Mouse (Mus musculus) limb, embryonic 14.5 days (tissue): ENCODE results near the gene Ttc39d. TPM values are rescaled to one million over a fixed set of nuclear protein-coding genes. Genes with fewer than 3 reads are reported as not detected.

Source experiments
- ATAC-seq: fragments of 200-750 bp; cut with Nextera tagmentation; 2 replicates; pipeline ENCODE4 v1.8.0; 2017; ENCODE audit warnings: low read depth, moderate number of reproducible peaks, moderate TSS enrichment; ENCODE audit not compliant: low FRiP score
- DNase-seq: peaks from one replicate; pipeline ENCODE4 v3.0.0-alpha.2; 2015; ENCODE audit warnings: low spot score
- H3K27ac ChIP-seq: fragments of 300-500 bp; sonication (generic); replicated peaks from 2 replicates; pipeline ENCODE4 v1.5.1; 2014; ENCODE audit warnings: low read depth, mild to moderate bottlenecking, low read length, moderate library complexity, mixed read lengths
- H3K27me3 ChIP-seq: fragments of 300-500 bp; sonication (generic); 2 replicates; pipeline ENCODE4 v1.6.1; 2014; ENCODE audit warnings: low read length, mixed read lengths; ENCODE audit not compliant: control insufficient read depth, insufficient read depth
- H3K36me3 ChIP-seq: fragments of 300-500 bp; sonication (generic); 2 replicates; pipeline ENCODE4 v1.6.1; 2014; ENCODE audit warnings: mild to moderate bottlenecking, low read length, moderate library complexity, mixed read lengths; ENCODE audit not compliant: control insufficient read depth, insufficient read depth
- H3K4me1 ChIP-seq: fragments of 300-500 bp; sonication (generic); 2 replicates; pipeline ENCODE4 v1.6.1; 2014; ENCODE audit warnings: antibody characterized with exemption, low read length, mixed read lengths; ENCODE audit not compliant: control insufficient read depth, insufficient read depth
- H3K4me2 ChIP-seq: fragments of 300-500 bp; sonication (generic); replicated peaks from 2 replicates; pipeline ENCODE4 v1.6.1; 2014; ENCODE audit warnings: low read depth, mild to moderate bottlenecking, low read length, moderate library complexity; ENCODE audit not compliant: severe bottlenecking
- H3K4me3 ChIP-seq: fragments of 300-500 bp; sonication (generic); replicated peaks from 2 replicates; pipeline ENCODE4 v1.5.1; 2014; ENCODE audit warnings: low read length
- H3K9ac ChIP-seq: fragments of 300-500 bp; sonication (generic); 2 replicates; pipeline ENCODE4 v1.6.1; 2014; ENCODE audit warnings: mild to moderate bottlenecking, low read depth, low read length, moderate library complexity; ENCODE audit not compliant: severe bottlenecking
- H3K9me3 ChIP-seq: fragments of 300-500 bp; sonication (generic); 2 replicates; pipeline ENCODE4 v1.6.1; 2016; ENCODE audit warnings: low read length; ENCODE audit not compliant: control insufficient read depth
- POLR2A ChIP-seq: fragments of 200-500 bp; IDR thresholded peaks from 2 replicates; pipeline ENCODE4 v1.8.0; 2012; ENCODE audit warnings: inconsistent platforms, mild to moderate bottlenecking, moderate library complexity, borderline replicate concordance; ENCODE audit not compliant: insufficient read depth, insufficient read length; ENCODE audit errors: extremely low read depth
- WGBS: fragments of 180-500 bp; shearing (Covaris S2); extraction: QIAGEN DNeasy Blood & Tissue Kit; methylation state at CpG from one replicate; pipeline ENCODE4 v1.1.7; 2014; 5-methylcytosine and 5-hydroxymethylcytosine counted together
- polyA plus RNA-seq, 2 experiments: library from polyadenylated mRNA; depleted of rRNA in 1 of 2; stranded (reverse) in 1 of 2; unstranded in 1 of 2; fragments of >200 nt; fragmentation: Nextera tagmentation in 1 of 2; extraction: Ambion mirVana in 1 of 2; gene quantifications; 2 replicates each; pipeline versions ENCODE4 v1.2.1 to v1.2.3; 2012 to 2014

Ttc39d gene
- polyA plus RNA-seq, 2 experiments: 0.11 TPM; not detected in 1

- no peak for TF ChIP-seq POLR2A
- Histone ChIP-seq H3K9ac (no peak overlapping the region), H3K36me3 (peaks cover 88% of the 10 kb centered on the region), H3K27ac (no peak overlapping the region), H3K4me1 (no peaks in the 10 kb centered on the region), H3K27me3 (no peaks in the 10 kb centered on the region), H3K9me3 (no peaks in the 10 kb centered on the region), H3K4me3 (no peak overlapping the region), H3K4me2 (no peak overlapping the region)
- DNase-seq (no peak), ATAC-seq (no peak)
- WGBS: 96% methylated on average over 4 of the region's 4 CpGs
Observed at GRCm38 (mm10) chr17:80267065-80267464, 59.8 kb downstream of the Ttc39d start.

Other genes starting within 250 kb of the Ttc39d start
- 66.4 and 71.4 TPM in 2 replicates for gene Hnrnpll, start 145.1 kb upstream of the Ttc39d start, polyA plus RNA-seq (2012; rRNA removed)
- 58.0 and 66.8 TPM in 2 replicates for gene Hnrnpll, start 145.1 kb upstream of the Ttc39d start, polyA plus RNA-seq (2014; fragmentation: Nextera tagmentation; extraction: Ambion mirVana)
- 11.7 and 12.1 TPM in 2 replicates for gene Galm, start 80.0 kb upstream of the Ttc39d start, polyA plus RNA-seq (2012; rRNA removed)
- gene Galm, start 80.0 kb upstream of the Ttc39d start, polyA plus RNA-seq (2014; fragmentation: Nextera tagmentation; extraction: Ambion mirVana): 13.7 and 13.8 TPM in 2 replicates
- 363 and 429 TPM in 2 replicates for gene Srsf7, start 153 bp upstream of the Ttc39d start, polyA plus RNA-seq (2012; rRNA removed)
- 577 and 588 TPM in 2 replicates for gene Srsf7, start 153 bp upstream of the Ttc39d start, polyA plus RNA-seq (2014; fragmentation: Nextera tagmentation; extraction: Ambion mirVana)
- 10.8 and 16.7 TPM in 2 replicates for gene Gemin6, start 17.0 kb downstream of the Ttc39d start, polyA plus RNA-seq (2012; rRNA removed)
- gene Gemin6, start 17.0 kb downstream of the Ttc39d start, polyA plus RNA-seq (2014; fragmentation: Nextera tagmentation; extraction: Ambion mirVana): 30.8 and 34.7 TPM in 2 replicates
- 6.5 and 11.8 TPM in 2 replicates for gene Morn2, start 82.7 kb downstream of the Ttc39d start, polyA plus RNA-seq (2012; rRNA removed)
- gene Morn2, start 82.7 kb downstream of the Ttc39d start, polyA plus RNA-seq (2014; fragmentation: Nextera tagmentation; extraction: Ambion mirVana): 19.3 and 21.1 TPM in 2 replicates
- gene Dhx57, start 83.0 kb downstream of the Ttc39d start, polyA plus RNA-seq (2012; rRNA removed): 41.7 and 45.2 TPM in 2 replicates
- gene Dhx57, start 83.0 kb downstream of the Ttc39d start, polyA plus RNA-seq (2014; fragmentation: Nextera tagmentation; extraction: Ambion mirVana): 21.1 and 25.2 TPM in 2 replicates
- gene Arhgef33, start 99.9 kb downstream of the Ttc39d start, polyA plus RNA-seq (2012; rRNA removed): 0.85 and 1.1 TPM in 2 replicates
- gene Arhgef33, start 99.9 kb downstream of the Ttc39d start, polyA plus RNA-seq (2014; fragmentation: Nextera tagmentation; extraction: Ambion mirVana): 1.4 and 2.6 TPM in 2 replicates
- gene Gm10190, start 166.1 kb downstream of the Ttc39d start, polyA plus RNA-seq (2012; rRNA removed): 1.0 and 2.8 TPM in 2 replicates
- 2.1 and 2.2 TPM in 2 replicates for gene Gm10190, start 166.1 kb downstream of the Ttc39d start, polyA plus RNA-seq (2014; fragmentation: Nextera tagmentation; extraction: Ambion mirVana)